Mouse (Mus musculus) spleen, adult 2 months (tissue): Measurements from ENCODE around the gene Taf1d.

Experiments
- CTCF ChIP-seq: fragments of 200-500 bp; IDR thresholded peaks from 2 replicates; pipeline ENCODE4 v1.5.1; 2011; ENCODE audit warnings: mild to moderate bottlenecking, inconsistent platforms; ENCODE audit not compliant: insufficient read depth, insufficient read length, insufficient replicate concordance; ENCODE audit errors: extremely low read depth
- POLR2A ChIP-seq: fragments of 200-500 bp; IDR thresholded peaks from 2 replicates; pipeline ENCODE4 v1.6.1; 2011; ENCODE audit warnings: low read depth, low read length, inconsistent platforms

DNA sequence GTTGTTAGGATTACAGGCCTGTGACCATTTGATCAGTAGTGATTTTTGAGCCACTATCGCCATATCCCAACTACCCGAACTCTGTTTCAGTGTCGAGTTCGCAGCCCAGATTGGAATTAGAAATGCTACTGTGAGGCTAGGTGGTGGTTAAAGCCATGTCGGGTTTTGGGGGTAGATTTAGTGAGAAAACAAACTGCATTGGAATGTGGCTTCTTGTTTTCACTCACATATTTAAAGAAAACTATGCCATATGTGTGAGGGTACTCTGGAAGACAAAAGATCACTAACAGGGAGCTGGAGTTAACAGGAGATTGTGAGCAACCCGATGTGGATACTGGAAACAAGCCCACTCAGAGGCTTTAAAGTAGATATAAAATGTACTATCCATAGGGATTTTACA lies 1.2 kb downstream of the Taf1d start:
- TF ChIP-seq POLR2A (no peak), CTCF (no peak)
